Mouse (Mus musculus) intestine, postnatal 0 days (tissue): ENCODE data around the gene Accs. TPM values are rescaled to one million over a fixed set of nuclear protein-coding genes. Genes with fewer than 3 reads are reported as not detected.

Experiments used
- ATAC-seq: fragments of 200-750 bp; cut with Nextera tagmentation; 2 replicates; pipeline ENCODE4 v1.8.0; 2017; ENCODE audit warnings: mild to moderate bottlenecking, moderate TSS enrichment, moderate library complexity
- H3K27ac ChIP-seq: fragments of 300-500 bp; sonication (generic); 2 replicates; pipeline ENCODE4 v1.5.1; 2014; ENCODE audit warnings: mild to moderate bottlenecking, low read depth, low read length, moderate library complexity
- H3K27me3 ChIP-seq: fragments of 300-500 bp; sonication (generic); replicated peaks from 2 replicates; pipeline ENCODE4 v1.6.1; 2014; ENCODE audit warnings: low read length, mixed read lengths; ENCODE audit not compliant: control insufficient read depth, insufficient read depth
- H3K36me3 ChIP-seq: fragments of 300-500 bp; sonication (generic); 2 replicates; pipeline ENCODE4 v1.6.1; 2014; ENCODE audit warnings: mild to moderate bottlenecking, moderate library complexity; ENCODE audit not compliant: control insufficient read depth, insufficient read depth
- H3K4me1 ChIP-seq: fragments of 300-500 bp; sonication (generic); replicated peaks from 2 replicates; pipeline ENCODE4 v1.6.1; 2014; ENCODE audit warnings: antibody characterized with exemption, low read length, mixed read lengths; ENCODE audit not compliant: control insufficient read depth, insufficient read depth
- H3K4me2 ChIP-seq: fragments of 300-500 bp; sonication (generic); replicated peaks from 2 replicates; pipeline ENCODE4 v1.6.1; 2014; ENCODE audit warnings: low read depth, mild to moderate bottlenecking, moderate library complexity
- H3K4me3 ChIP-seq: fragments of 300-500 bp; sonication (generic); 2 replicates; pipeline ENCODE4 v1.5.1; 2014; ENCODE audit warnings: low read depth, low read length
- H3K9ac ChIP-seq: fragments of 300-500 bp; sonication (generic); 2 replicates; pipeline ENCODE4 v1.6.1; 2014; ENCODE audit warnings: mild to moderate bottlenecking, low read depth, low read length
- H3K9me3 ChIP-seq: fragments of 300-500 bp; sonication (generic); 2 replicates; pipeline ENCODE4 v1.6.1; 2016; ENCODE audit warnings: mixed run types; ENCODE audit not compliant: control insufficient read depth
- CTCF ChIP-seq: sonication (generic); IDR thresholded peaks from 2 replicates; pipeline ENCODE4 v1.5.1; 2016; ENCODE audit warnings: low read depth, mild to moderate bottlenecking, control low read depth, antibody characterized with exemption, moderate library complexity
- WGBS: fragments of 180-500 bp; shearing (Covaris S2); extraction: QIAGEN DNeasy Blood & Tissue Kit; methylation state at CpG from one replicate; pipeline ENCODE4 v1.1.7; 2014; 5-methylcytosine and 5-hydroxymethylcytosine counted together
- polyA plus RNA-seq: library from polyadenylated mRNA; unstranded; fragments of >200 nt; fragmentation: Nextera tagmentation; extraction: Ambion mirVana; gene quantifications from 2 replicates; pipeline ENCODE4 v1.2.1, GENCODE M21; 2015

Accs gene
- polyA plus RNA-seq, 1 experiment from 2014 or later, result 7.6 TPM

DNA sequence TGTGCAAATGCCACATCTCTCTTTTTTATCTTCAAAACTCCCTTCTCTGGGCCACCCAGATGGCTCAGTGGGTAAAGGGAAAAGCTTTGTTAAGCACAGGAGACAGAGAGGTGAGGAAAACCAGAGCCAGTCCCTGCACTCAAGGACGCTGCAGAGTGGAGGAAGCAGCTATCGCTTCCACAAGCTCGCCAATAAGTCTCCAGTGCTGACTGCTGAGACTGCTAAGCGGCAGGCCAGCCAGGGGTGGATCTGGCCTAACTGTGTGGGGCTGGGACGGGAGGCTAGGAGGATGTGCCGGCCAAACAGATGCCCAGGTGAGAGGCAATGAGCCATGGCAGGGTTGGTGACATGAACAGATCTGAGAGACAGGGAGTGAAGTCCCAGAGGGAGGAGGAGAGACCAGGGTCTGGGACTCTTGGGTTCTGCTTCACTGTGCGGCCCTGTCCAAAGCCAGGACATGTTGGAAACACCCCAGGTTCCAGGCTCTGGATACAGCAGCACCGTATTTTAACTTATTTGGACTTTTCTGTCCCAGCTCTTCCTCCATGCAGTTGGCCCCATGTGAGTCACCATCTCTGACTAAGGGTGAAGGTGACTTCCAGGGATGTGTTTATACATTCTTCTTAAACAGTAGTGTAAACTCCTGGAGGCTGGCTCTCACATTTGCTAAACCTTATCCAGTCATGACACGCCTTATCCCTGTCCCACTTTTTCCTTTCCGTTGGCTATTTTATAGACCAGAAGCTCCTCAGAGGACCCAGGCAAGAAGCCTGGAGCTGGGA, 36.5 kb upstream of the Accs start:
- no peak for ATAC-seq
- Histone ChIP-seq H3K9me3 (no peaks in the 10 kb centered on the region), H3K4me2 (no peak overlapping the region), H3K27me3 (no peaks in the 10 kb centered on the region), H3K4me3 (no peak overlapping the region), H3K27ac (no peak overlapping the region), H3K36me3 (no peaks in the 10 kb centered on the region), H3K4me1 (no peaks in the 10 kb centered on the region), H3K9ac (no peak overlapping the region)
- TF ChIP-seq CTCF, result no peak
- 46% methylated on average over 10 of the region's 10 CpGs for WGBS

- WGBS, result 52% methylated on average over 5 of the region's 5 CpGs
- no peaks in the 10 kb centered on the region for H3K9me3 ChIP-seq
- no peak for ATAC-seq
- TF ChIP-seq CTCF, result peak; percentile 34
- H3K9ac ChIP-seq, result no peak overlapping the region
- no peaks in the 10 kb centered on the region for H3K4me1 ChIP-seq
- no peak overlapping the region for H3K27ac ChIP-seq
- no peaks in the 10 kb centered on the region for H3K27me3 ChIP-seq
- no peak overlapping the region for H3K4me2 ChIP-seq
- no peaks in the 10 kb centered on the region for H3K36me3 ChIP-seq
- no peak overlapping the region for H3K4me3 ChIP-seq
Measured at GRCm38 (mm10) chr2:93883066-93883465, 33.3 kb upstream of the Accs start.

- Histone ChIP-seq H3K27ac (no peak overlapping the region), H3K9me3 (no peaks in the 10 kb centered on the region)
Measured at GRCm38 (mm10) chr2:93881640-93882367, 32.1 kb upstream of the Accs start.

DNA sequence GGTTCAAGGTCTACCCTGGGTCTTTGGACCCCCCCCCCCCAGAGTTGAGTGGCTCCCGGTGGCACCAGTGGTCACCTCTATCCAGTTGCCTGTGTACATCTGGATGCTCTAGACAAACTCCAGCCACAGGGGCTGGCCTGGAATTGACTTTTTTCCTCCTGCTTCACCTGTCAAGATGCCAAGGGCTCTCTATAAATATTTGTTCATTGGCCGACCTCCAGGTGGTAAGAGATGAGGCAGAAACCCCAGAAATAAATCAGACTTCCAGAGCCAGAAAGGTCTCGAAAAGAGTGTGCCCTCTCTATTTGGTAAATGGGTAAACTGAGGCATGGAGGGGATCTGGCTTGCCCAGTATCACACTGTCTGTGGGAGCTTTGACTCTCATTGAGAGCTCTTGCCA, 31.2 kb upstream of the Accs start:
- H3K36me3 ChIP-seq, result no peaks in the 10 kb centered on the region
- H3K4me2 ChIP-seq, result no peak overlapping the region
- no peak for TF ChIP-seq CTCF
- H3K27me3 ChIP-seq, result no peaks in the 10 kb centered on the region
- no peak overlapping the region for H3K4me3 ChIP-seq
- H3K9ac ChIP-seq, result no peak overlapping the region
- 47% methylated on average over 3 of the region's 3 CpGs for WGBS
- no peak for ATAC-seq
- H3K4me1 ChIP-seq, result no peaks in the 10 kb centered on the region
- H3K9me3 ChIP-seq, result no peaks in the 10 kb centered on the region
- H3K27ac ChIP-seq, result no peak overlapping the region

More at GRCm38 (mm10) chr2:93881640-93882367, 32.1 kb upstream of the Accs start:
- Histone ChIP-seq H3K4me3 (no peak overlapping the region), H3K36me3 (no peaks in the 10 kb centered on the region), H3K9ac (no peak overlapping the region), H3K27me3 (no peaks in the 10 kb centered on the region), H3K4me2 (no peak overlapping the region), H3K4me1 (no peaks in the 10 kb centered on the region)
- WGBS, result 82% methylated on average over 9 of the region's 9 CpGs
- no peak for TF ChIP-seq CTCF
- no peak for ATAC-seq

- H3K4me3 ChIP-seq, result no peak overlapping the region
- no peak for ATAC-seq
- TF ChIP-seq CTCF, result no peak
- no peak overlapping the region for H3K27ac ChIP-seq
- 66% methylated on average over 8 of the region's 8 CpGs for WGBS
- H3K4me1 ChIP-seq, result no peaks in the 10 kb centered on the region
- no peak overlapping the region for H3K9ac ChIP-seq
- H3K36me3 ChIP-seq, result no peaks in the 10 kb centered on the region
- no peaks in the 10 kb centered on the region for H3K9me3 ChIP-seq
- H3K27me3 ChIP-seq, result no peaks in the 10 kb centered on the region
- H3K4me2 ChIP-seq, result no peak overlapping the region
Measured at GRCm38 (mm10) chr2:93880450-93880849, 30.7 kb upstream of the Accs start.

DNA sequence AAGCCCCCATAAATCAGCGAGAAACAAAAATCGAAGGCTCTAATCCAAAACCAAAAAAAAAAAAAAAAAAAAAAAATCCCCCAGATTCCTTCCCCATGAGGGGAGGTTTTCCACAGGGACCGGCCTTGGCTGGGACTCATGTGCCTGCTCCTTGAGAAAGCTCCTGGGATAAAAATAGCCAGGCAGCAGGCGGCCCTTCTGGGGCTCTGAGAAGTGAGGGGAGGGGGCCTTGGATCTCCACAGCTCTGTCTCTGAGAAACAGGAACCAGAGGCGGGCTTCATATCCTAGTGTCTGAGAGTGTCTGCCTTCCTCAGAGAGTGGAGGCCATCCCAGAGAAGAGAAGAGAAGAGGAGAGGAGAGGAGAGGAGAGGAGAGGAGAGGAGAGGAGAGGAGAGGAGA, 27.3 kb upstream of the Accs start:
- Histone ChIP-seq H3K4me1 (no peaks in the 10 kb centered on the region), H3K4me2 (no peak overlapping the region), H3K9me3 (no peaks in the 10 kb centered on the region), H3K4me3 (no peak overlapping the region), H3K27me3 (no peaks in the 10 kb centered on the region), H3K27ac (no peak overlapping the region), H3K9ac (no peak overlapping the region), H3K36me3 (no peaks in the 10 kb centered on the region)
- no peak for ATAC-seq
- 55% methylated on average over 5 of the region's 5 CpGs for WGBS
- TF ChIP-seq CTCF, result no peak
